Mouse (Mus musculus) kidney, postnatal 25 days (tissue): Measurements from ENCODE around the gene Phactr4.
A peak's percentile ranks its signal among the peaks of the same experiment; 100 is the strongest.

Experiments
- DNase-seq, 2 experiments: peaks; one replicate each; pipeline ENCODE4 v3.0.0; 2021; ENCODE audit warnings: mixed read lengths in 2 of 2

Phactr4 gene

GRCm38 (mm10) chr4:132411322-132412094 lies 10.8 kb downstream of the Phactr4 start:
- peak; percentile 54 to 58 for DNase-seq

DNA sequence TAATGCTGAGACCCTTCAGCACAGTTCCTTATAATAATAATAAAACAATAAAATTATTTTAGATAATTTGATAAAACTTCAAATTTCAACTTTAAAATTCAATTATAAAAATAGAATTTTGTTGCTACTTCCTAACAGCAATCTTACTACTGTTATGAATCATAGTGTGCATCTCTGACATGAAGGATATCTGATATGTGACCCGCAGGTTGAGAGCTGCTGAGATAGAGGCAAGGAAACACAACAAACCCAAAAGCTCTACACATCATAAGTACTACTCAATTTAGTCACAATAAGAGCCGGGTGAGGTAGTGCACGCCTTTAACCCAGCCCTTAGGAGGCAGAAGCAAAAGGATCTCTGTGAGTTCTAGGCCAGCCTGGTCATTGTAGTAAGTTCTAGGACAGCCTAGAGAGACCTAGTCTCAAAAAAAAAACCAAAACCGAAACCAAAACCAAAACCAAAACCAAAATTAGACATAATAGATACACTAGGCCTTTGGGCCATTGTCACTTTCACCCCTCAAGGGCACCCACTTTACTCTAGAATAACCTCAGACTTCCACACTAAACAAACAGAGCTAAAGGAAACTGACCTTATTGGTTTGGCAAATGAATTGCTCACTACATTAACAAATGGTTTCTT lies 12.6 kb downstream of the Phactr4 start:
- DNase-seq, result no peak

DNA sequence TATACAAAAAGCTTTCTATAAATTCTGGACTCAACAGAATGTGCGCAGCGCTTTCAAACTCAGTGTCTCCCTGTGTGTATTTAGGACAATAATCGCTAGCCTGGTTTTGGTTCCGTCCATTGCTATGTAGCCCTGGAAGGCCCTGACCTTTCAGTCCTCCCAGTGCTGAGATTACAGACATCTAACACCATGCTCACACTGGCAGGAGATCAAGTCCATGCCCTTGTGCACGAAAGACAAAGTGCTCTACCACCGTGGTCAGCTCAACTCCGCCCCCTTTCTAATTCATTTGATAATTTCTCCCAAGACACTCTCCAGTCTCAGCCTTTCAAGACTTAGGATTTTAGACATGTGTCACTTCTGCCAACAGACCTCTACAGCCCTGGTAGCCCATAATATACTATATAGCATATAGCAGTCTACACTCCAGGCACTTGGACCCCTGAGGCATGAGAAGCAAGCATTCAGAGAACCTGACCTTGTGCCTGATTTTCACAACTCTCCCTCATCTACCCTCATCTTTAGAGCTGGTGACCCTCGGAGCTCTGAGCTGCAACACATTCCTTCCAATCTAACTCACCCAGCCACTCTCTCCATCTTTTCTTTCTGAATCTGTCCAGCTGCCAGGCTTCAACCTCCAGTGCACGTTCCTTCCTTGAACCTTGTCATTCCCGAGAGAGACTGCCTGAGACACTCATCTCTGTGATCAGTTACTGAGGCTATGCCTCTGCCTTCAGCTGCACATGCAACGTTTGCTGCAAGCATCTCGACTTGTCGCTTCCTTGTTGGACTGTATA lies 15.7 kb downstream of the Phactr4 start:
- DNase-seq, result peak; percentile 38 to 60

- DNase-seq, result peak; percentile 60 to 67
Observed at GRCm38 (mm10) chr4:132404588-132404987, 17.7 kb downstream of the Phactr4 start.

GRCm38 (mm10) chr4:132403063-132403660 lies 19.1 kb downstream of the Phactr4 start:
- DNase-seq, result no peak

- DNase-seq, result peak; percentile 44 to 85
Observed at GRCm38 (mm10) chr4:132401016-132401415, 21.3 kb downstream of the Phactr4 start.

DNA sequence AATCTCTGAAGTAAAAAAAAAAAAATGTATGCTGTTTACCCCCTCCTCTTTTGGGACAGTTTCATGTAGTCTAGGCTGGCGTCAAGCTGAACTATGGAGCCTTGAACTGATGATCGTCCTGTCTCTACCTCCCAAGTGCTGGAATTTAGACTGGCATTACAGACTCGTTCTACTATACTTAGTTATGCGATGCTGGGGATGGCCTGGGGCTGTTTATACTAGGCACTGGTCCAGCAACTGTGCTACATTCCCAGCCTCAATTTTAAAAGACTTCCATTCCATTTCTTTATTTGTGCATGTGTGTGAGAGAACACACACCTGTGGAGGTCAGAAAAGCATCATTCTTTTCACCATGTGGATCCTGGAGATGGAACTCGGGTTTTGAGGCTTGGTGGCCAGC lies 23.4 kb downstream of the Phactr4 start:
- DNase-seq, result peak; percentile 57 to 66

- DNase-seq, result peak; percentile 85 to 92
Observed at GRCm38 (mm10) chr4:132398045-132398774, 24.1 kb downstream of the Phactr4 start.

- no peak for DNase-seq
Observed at GRCm38 (mm10) chr4:132397120-132397519, 25.2 kb downstream of the Phactr4 start.

DNA sequence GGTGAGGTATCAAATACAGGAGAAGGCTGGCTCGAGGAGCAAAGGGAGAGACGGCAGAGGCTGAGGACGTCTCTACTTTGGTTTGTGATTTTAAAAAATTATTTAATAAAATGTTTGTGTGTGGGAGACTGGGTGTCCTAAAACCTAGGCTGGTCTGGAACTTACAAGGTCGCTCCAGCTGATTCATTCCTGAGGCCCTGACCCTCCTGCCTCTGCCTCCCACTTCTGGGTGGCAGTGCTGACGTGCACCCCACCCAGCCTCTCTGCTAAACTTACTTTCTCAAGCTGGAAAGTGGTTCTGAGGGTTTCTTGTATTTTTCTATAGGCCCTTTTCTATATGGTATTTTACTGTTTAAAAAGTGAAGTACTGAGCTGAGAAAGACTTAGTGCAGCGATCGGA lies 26.0 kb downstream of the Phactr4 start:
- no peak for DNase-seq

DNA sequence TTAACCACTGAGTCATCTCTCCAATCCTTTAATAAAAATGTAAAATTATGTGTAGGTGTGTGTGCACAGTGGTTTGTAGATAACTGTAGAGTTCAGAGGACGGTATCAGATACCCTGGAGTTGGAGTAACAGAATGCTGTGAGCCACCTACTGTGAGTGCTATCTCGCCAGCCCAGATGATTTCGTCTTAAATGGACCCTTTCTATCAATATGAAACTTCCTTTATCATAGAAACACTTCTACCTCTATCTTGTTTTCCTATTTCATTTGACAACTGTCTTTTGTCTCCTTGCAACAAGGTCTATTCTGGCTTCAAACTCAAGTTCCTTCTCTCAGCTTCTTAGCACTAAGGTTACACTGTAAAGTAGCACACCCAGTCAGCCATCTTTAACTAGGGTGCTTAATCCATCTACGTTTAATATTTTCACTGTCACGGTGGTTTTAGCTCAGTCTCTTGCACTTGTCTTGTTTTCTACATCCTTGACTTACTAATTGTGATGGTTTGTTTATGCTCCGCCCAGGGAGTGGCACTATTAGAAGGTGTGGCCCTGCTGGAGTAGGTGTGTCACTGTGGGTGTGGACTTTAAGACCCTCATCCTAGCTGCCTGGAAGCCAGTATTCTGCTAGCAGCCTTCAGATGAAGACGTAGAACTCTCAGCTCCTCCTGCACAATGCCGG lies 31.1 kb downstream of the Phactr4 start:
- DNase-seq, result no peak

- DNase-seq, result no peak
Observed at GRCm38 (mm10) chr4:132389302-132389701, 33.0 kb downstream of the Phactr4 start.

DNA sequence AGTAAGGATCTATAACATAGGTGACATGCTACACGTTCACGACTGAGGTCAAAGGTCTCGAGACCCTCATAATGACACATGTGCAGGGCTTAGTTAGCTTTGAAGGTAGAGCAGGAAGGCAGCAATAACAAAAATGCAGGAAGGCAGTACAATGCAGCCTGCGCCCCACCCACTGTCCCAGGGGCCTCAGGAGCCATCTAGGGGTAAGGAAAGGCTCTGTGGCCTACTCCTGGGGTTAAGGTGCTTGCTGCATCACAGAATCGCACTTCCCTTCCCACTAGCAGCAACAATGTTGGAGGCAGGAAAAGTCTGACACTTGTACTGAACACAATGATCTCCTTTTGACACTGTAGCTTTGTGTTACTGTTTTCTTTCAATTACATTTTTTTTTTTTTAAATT lies 34.7 kb downstream of the Phactr4 start:
- DNase-seq, result peak; percentile 32 to 65

DNA sequence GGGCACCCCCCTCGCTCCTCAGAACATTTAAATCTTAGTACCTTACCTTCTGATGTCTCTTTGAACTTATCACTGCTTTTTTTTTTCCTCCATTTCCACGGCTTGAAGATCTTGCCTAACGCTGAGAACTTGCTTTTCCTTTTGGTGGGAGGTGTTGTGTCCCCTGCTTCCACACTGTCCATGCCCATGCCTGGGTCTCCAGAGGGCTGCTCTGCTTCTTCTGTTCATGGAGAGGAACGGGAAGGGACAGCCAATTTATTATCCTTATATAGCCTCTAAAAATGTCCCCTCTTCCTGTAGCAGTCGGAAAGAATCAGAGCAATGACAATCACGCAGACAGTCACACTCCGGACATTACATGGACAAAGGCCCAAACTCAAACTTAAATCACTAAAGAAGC lies 35.4 kb downstream of the Phactr4 start:
- peak; percentile 32 to 67 for DNase-seq

GRCm38 (mm10) chr4:132385771-132386410 lies 36.4 kb downstream of the Phactr4 start:
- no peak for DNase-seq

- no peak for DNase-seq
Observed at GRCm38 (mm10) chr4:132383455-132383854, 38.8 kb downstream of the Phactr4 start.

DNA sequence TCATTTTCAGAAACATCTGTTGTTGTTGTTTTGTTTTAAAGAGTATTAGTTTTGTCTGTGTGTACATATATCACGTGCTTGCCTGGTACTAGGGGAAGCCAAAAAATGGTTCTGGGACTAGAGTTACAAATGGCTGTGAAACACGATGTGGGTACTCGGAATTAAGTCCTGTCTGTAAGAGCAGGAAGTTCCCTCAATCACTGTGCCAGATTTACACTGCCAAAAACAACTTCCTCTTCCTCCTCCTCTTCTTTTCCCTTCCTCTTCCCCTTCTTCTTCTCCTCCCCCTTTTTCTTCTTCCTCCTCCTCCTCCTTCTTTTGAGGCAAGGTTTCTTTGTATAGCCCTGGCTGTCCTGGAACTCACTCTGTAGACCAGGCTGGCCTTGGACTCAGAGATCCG lies 40.0 kb downstream of the Phactr4 start:
- DNase-seq, result no peak

DNA sequence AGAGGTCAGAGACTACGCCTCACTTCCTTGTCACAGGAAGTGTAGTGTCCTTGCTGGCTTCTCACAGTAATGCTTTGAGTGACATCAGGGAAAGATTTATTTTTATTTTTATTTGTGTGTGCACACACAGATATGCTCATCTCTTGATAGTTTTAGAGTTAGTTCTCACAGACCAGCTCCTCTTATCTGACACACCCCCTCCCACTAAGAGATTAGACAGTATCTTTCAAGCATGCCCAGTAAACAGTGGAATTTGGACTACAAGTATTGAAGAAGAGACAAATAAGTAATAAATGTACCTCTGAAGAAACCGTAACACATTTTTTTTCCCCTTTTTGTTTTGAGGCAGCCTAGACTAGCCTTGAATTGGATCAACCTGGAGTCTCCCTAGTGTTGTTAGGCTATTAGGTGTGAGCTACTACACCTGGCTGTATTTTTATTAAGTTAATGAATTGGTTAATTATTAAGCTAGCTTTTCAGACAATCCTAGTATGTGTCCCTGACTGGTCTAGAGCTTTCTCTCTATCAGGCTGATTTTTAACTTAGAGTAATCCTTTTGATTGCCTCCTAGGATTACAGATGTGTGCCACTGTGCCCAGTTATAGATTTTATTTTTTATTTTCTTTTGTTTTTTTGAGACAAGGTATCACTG lies 41.2 kb downstream of the Phactr4 start:
- no peak for DNase-seq

GRCm38 (mm10) chr4:132373820-132374219 lies 48.5 kb downstream of the Phactr4 start:
- no peak for DNase-seq

DNA sequence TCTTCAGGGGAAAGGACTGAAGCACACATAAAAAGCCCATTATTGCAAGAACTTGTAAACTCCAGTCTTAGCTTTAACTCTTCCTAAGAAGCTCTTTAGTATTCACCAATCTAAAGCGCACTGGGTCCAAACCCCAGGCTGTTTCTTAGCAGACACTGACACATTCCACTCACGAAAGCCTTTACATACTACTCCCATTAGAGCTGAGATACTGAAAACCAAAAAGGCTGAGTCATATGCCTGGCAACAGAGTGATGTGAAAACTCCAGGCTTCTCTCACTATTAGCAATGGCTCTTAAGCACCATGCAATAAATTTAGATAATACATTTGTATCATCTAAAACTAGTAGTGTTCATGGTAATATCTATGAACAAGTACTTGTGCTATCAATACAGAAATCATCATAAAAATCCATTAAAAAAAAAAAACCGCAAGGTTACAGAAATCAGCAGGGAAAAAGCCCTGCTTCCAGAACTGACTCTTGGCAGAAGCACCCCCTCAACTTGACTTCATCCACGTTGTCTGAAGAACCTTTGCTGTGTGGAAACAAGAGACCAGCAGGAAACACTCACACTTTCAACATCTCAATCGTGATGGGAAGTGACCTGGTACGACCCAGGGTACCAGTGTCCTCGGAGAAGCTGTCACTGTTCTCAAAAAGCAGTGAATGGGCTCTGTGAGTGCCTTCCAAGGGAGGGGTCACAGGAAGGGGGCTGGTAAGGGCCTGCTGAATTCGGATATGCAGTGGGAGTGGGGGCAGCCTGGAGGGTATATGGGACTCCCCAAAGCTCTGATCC lies 52.1 kb downstream of the Phactr4 start:
- no peak for DNase-seq
